Mouse (Mus musculus) MEL (cell line): ENCODE data around the gene Ptpn1. TPM values are rescaled to one million over a fixed set of nuclear protein-coding genes. Genes with fewer than 3 reads are reported as not detected.

Experiments
- DNase-seq: peaks from one replicate; pipeline ENCODE4 v3.0.0; 2011; ENCODE audit warnings: low read depth, low spot score
- H3K27ac ChIP-seq: 2 replicates; pipeline ENCODE4 v1.5.1; 2012; ENCODE audit warnings: low read depth, mild to moderate bottlenecking, control low read depth, low read length, moderate library complexity; ENCODE audit not compliant: control insufficient read depth
- H3K27me3 ChIP-seq, 2 experiments: fragments of 150-350 bp in 1 of 2; sonication (generic) in 1 of 2; 2 replicates each; pipeline ENCODE4 v1.6.1; 2012; ENCODE audit warnings: low read length in 2 of 2, mild to moderate bottlenecking in 2 of 2, improper control_type of control experiment in 1 of 2, moderate library complexity in 1 of 2; ENCODE audit not compliant: insufficient read depth in 2 of 2, control insufficient read depth in 1 of 2
- H3K36me3 ChIP-seq, 2 experiments: 2 replicates each; pipeline ENCODE4 v1.6.1; 2012 to 2014; ENCODE audit warnings: low read length in 2 of 2, improper control_type of control experiment in 1 of 2, inconsistent platforms in 1 of 2, mild to moderate bottlenecking in 1 of 2; ENCODE audit not compliant: insufficient read depth in 2 of 2, control insufficient read depth in 1 of 2
- H3K4me1 ChIP-seq, 2 experiments: fragments of 150-350 bp in 1 of 2; sonication (generic) in 1 of 2; 2 replicates each; pipeline ENCODE4 v1.6.1; 2012; ENCODE audit warnings: low read length in 2 of 2, improper control_type of control experiment in 1 of 2, mild to moderate bottlenecking in 1 of 2; ENCODE audit not compliant: insufficient read depth in 2 of 2, control insufficient read depth in 1 of 2
- H3K4me3 ChIP-seq, 2 experiments: fragments of 150-350 bp in 1 of 2; sonication (generic) in 1 of 2; 2 replicates each; pipeline ENCODE4 v1.5.1; 2012; ENCODE audit warnings: low read depth in 2 of 2, low read length in 2 of 2, mild to moderate bottlenecking in 2 of 2, moderate library complexity in 2 of 2, control low read depth in 1 of 2, improper control_type of control experiment in 1 of 2; ENCODE audit not compliant: control insufficient read depth in 1 of 2, insufficient read depth in 1 of 2
- H3K79me2 ChIP-seq: 2 replicates; pipeline ENCODE4 v1.6.1; 2012; ENCODE audit warnings: mild to moderate bottlenecking, low read length, moderate library complexity; ENCODE audit not compliant: control insufficient read depth, poor library complexity, insufficient read depth
- H3K9ac ChIP-seq: 2 replicates; pipeline ENCODE4 v1.6.1; 2012; ENCODE audit warnings: low read depth, mild to moderate bottlenecking, control low read depth, low read length, moderate library complexity; ENCODE audit not compliant: control insufficient read depth, poor library complexity, severe bottlenecking
- H3K9me3 ChIP-seq: fragments of 150-350 bp; sonication (generic); replicated peaks from 2 replicates; pipeline ENCODE4 v1.6.1; 2012; ENCODE audit warnings: mild to moderate bottlenecking, low read length, improper control_type of control experiment, moderate library complexity; ENCODE audit not compliant: insufficient read depth
- EP300 ChIP-seq, 2 experiments: IDR thresholded peaks; 2 replicates each; pipeline ENCODE4 v1.6.1; 2011; ENCODE audit warnings: improper control_type of control experiment in 2 of 2, low read length in 2 of 2, low read depth in 1 of 2, mild to moderate bottlenecking in 1 of 2
- GABPA ChIP-seq: IDR thresholded peaks from 2 replicates; pipeline ENCODE4 v1.6.1; 2012; ENCODE audit warnings: low read depth, mild to moderate bottlenecking, inconsistent platforms, low read length, improper control_type of control experiment, moderate library complexity
- HCFC1 ChIP-seq: IDR thresholded peaks from 2 replicates; pipeline ENCODE4 v1.6.1; 2012; ENCODE audit warnings: low read depth, mild to moderate bottlenecking, inconsistent platforms, low read length, improper control_type of control experiment, moderate library complexity
- MYB ChIP-seq: IDR thresholded peaks from 2 replicates; pipeline ENCODE4 v1.6.1; 2011; ENCODE audit warnings: mild to moderate bottlenecking, low read depth, low read length, improper control_type of control experiment
- NELFE ChIP-seq: IDR thresholded peaks from 2 replicates; pipeline ENCODE4 v1.6.1; 2011; ENCODE audit warnings: low read depth, low read length, improper control_type of control experiment
- POLR2A ChIP-seq, 2 experiments: IDR thresholded peaks; 2 replicates each; pipeline ENCODE4 v1.6.1; 2011 to 2012; ENCODE audit warnings: low read length in 2 of 2, mild to moderate bottlenecking in 2 of 2, control low read depth in 1 of 2, improper control_type of control experiment in 1 of 2, low read depth in 1 of 2, moderate library complexity in 1 of 2; ENCODE audit not compliant: control insufficient read depth in 1 of 2, insufficient read depth in 1 of 2, poor library complexity in 1 of 2
- RAD21 ChIP-seq: IDR thresholded peaks from 2 replicates; pipeline ENCODE4 v1.6.1; 2011; ENCODE audit warnings: mild to moderate bottlenecking, low read depth, low read length, improper control_type of control experiment
- TAL1 ChIP-seq: IDR thresholded peaks from 2 replicates; pipeline ENCODE4 v1.6.1; 2012; ENCODE audit warnings: mild to moderate bottlenecking, inconsistent platforms, low read length, moderate library complexity, mixed read lengths
- TBP ChIP-seq: IDR thresholded peaks from 2 replicates; pipeline ENCODE4 v1.8.0; 2011; ENCODE audit warnings: low read depth, low read length, improper control_type of control experiment
- UBTF ChIP-seq: IDR thresholded peaks from 2 replicates; pipeline ENCODE4 v1.6.1; 2012; ENCODE audit warnings: low read depth, mild to moderate bottlenecking, inconsistent platforms, low read length, improper control_type of control experiment, moderate library complexity, borderline replicate concordance; ENCODE audit not compliant: insufficient read depth
- USF1 ChIP-seq: IDR thresholded peaks from 2 replicates; pipeline ENCODE4 v1.6.1; 2014; ENCODE audit warnings: low read depth, mild to moderate bottlenecking, inconsistent platforms, low read length, improper control_type of control experiment, moderate library complexity
- ZKSCAN1 ChIP-seq: IDR thresholded peaks from 2 replicates; pipeline ENCODE4 v1.6.1; 2012; ENCODE audit warnings: low read depth, mild to moderate bottlenecking, inconsistent platforms, low read length, improper control_type of control experiment, moderate library complexity
- ZMIZ1 ChIP-seq: IDR thresholded peaks from 2 replicates; pipeline ENCODE4 v1.6.1; 2012; ENCODE audit warnings: low read depth, mild to moderate bottlenecking, inconsistent platforms, low read length, improper control_type of control experiment, moderate library complexity
- ZNF384 ChIP-seq: IDR thresholded peaks from 2 replicates; pipeline ENCODE4 v1.6.1; 2012; ENCODE audit warnings: low read depth, mild to moderate bottlenecking, inconsistent platforms, low read length, improper control_type of control experiment
- polyA plus RNA-seq, 2 experiments: library from polyadenylated mRNA; stranded (reverse) in 1 of 2; unstranded in 1 of 2; fragments of >175 nt in 1 of 2; fragments of >200 nt in 1 of 2; gene quantifications; 2 replicates each; pipeline versions ENCODE4 v1.2.1 to v1.2.4; 2012; ENCODE audit warnings: low replicate concordance in 2 of 2, low read depth in 1 of 2; ENCODE audit not compliant: insufficient read length in 2 of 2, insufficient read depth in 1 of 2, missing spikeins in 1 of 2
- total RNA-seq: library from RNA; depleted of rRNA; stranded (reverse); fragments of 300-350 nt; gene quantifications from 2 replicates; pipeline ENCODE4 v1.2.3, GENCODE M21; 2012

Gene Ptpn1
- total and polyA plus RNA-seq, 3 experiments, result 55.3 to 62.9 TPM; not detected in 1

DNA sequence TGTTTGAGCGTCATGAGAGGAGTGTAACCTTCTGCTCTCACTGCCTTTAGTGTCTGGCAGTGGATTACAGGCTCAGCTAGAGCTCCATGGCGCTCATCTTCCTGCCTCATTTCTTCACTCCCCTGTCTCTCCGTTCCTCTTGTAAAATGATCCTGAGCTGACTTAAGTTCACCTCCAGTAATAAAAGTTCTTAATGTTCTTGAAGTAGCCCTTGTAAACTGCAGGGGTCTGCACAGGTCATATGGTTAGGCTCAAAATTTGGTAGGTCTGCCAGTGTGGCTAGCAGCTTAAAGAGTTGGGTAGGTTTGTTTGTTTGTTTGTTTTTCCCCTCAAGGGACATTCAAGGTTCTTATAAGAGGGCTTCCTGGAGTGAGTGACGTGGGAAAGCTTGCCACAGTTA is 7.3 kb downstream of the Ptpn1 start:
- no peak for DNase-seq
- Histone ChIP-seq H3K36me3 (peaks cover 0 to 23% of the 10 kb centered on the region in 2 experiments; a peak in 2 of 4 replicates), H3K27ac (no peak overlapping the region), H3K27me3 (no peaks in the 10 kb centered on the region), H3K4me3 (no peak overlapping the region), H3K9ac (no peak overlapping the region), H3K4me1 (peaks cover 10 to 25% of the 10 kb centered on the region in 2 experiments), H3K79me2 (peaks cover 65% of the 10 kb centered on the region), H3K9me3 (no peaks in the 10 kb centered on the region)
- TF ChIP-seq POLR2A (IDR thresholded peaks at IDR 0.05; ENCODE audit: control insufficient read depth in 1 of 2, insufficient read depth in 1 of 2, low read depth in 1 of 2, low read length in 2 of 2, poor library complexity in 1 of 2), result no peak
- TF ChIP-seq MYB, result no peak
- no peak for TF ChIP-seq USF1
- no peak for TF ChIP-seq ZKSCAN1
- TF ChIP-seq NELFE, result no peak

DNA sequence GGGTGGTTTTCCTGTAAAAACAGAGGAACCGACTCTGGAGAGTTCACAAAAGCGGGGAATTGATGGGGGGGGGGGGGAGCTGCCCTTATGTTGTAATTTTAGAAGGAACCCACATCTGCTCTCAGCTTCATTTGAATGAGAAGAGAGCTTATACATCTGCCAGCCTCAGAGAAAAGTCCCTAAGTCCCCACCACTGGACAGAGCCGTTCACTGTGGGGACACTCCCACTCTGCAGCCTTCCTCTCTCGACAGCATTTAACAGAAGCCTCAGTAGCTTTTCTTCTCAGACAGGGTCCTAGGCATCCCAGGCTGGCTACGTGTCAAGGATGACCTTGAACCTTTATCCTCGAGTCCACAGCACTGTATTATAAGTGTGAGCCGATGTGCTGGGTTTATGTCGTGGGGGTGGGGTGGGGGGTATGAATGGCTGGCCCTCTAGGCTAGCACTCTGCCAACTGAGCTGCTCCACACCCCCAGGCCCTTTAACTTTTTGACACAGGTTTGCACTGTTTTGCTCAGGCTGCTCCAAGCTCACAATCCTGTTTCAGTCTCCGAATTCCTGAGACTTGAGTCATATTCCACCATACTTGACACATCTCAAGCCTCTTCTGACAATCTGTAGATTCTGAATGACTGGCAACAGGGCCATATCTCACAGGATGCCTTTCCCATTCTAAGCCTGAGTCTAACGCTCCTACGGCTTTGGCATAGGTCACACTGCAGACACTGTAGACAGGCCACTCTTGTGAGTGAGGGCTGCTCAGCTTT is 8.0 kb downstream of the Ptpn1 start:
- no peaks in the 10 kb centered on the region for H3K9me3 ChIP-seq
- TF ChIP-seq UBTF, result no peak
- H3K27me3 ChIP-seq, result no peaks in the 10 kb centered on the region
- no peak overlapping the region for H3K27ac ChIP-seq
- peaks cover 10 to 21% of the 10 kb centered on the region in 2 experiments for H3K4me1 ChIP-seq
- H3K4me3 ChIP-seq, result no peak overlapping the region
- H3K9ac ChIP-seq, result no peak overlapping the region
- H3K36me3 ChIP-seq, result peaks cover 0 to 19% of the 10 kb centered on the region in 2 experiments; a peak in 2 of 4 replicates
- H3K79me2 ChIP-seq, result peaks cover 66% of the 10 kb centered on the region
- DNase-seq, result no peak

DNA sequence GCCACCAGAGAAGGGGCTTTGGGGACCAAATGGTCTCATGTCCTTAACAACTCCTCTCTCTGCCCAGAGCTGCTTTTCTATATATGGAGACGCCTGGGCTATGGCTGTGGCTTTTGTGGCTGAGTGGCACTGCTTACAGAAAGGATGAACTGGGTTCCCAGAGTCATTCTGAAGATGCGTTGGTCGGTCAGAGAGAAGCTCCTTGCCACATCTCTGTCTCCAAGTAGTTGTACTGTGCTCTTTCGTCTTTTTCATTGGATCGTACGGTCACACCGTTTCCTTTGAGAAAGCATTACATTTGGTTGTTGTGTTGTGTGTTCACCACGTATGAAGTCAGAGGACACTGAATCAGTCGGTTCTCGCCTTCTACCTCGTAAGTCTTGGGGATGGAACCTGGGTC is 8.8 kb downstream of the Ptpn1 start:
- Histone ChIP-seq H3K9me3 (no peaks in the 10 kb centered on the region), H3K36me3 (peaks cover 0 to 19% of the 10 kb centered on the region in 2 experiments; a peak in 2 of 4 replicates), H3K4me3 (no peak overlapping the region), H3K79me2 (peaks cover 64% of the 10 kb centered on the region), H3K9ac (no peak overlapping the region), H3K27ac (no peak overlapping the region), H3K4me1 (peaks cover 10 to 21% of the 10 kb centered on the region in 2 experiments), H3K27me3 (no peaks in the 10 kb centered on the region)
- no peak for DNase-seq
- TF ChIP-seq RAD21 (no peak), ZNF384 (no peak), TAL1 (no peak), GABPA (no peak), EP300 (IDR thresholded peaks at IDR 0.05; ENCODE audit: low read depth in 1 of 2, low read length in 2 of 2) (no peak), POLR2A (IDR thresholded peaks at IDR 0.05; ENCODE audit: control insufficient read depth in 1 of 2, insufficient read depth in 1 of 2, low read depth in 1 of 2, low read length in 2 of 2, poor library complexity in 1 of 2) (no peak), ZMIZ1 (no peak), HCFC1 (no peak), TBP (no peak), UBTF (no peak)
